Mouse (Mus musculus): ENCODE measurements at regions not wholly inside any gene's neighbourhood (a gene's known extent, or its start where the extent isn't known, plus 50 kb on each side); places are given as distances from the start of the nearest gene placed in this dataset.

DNA sequence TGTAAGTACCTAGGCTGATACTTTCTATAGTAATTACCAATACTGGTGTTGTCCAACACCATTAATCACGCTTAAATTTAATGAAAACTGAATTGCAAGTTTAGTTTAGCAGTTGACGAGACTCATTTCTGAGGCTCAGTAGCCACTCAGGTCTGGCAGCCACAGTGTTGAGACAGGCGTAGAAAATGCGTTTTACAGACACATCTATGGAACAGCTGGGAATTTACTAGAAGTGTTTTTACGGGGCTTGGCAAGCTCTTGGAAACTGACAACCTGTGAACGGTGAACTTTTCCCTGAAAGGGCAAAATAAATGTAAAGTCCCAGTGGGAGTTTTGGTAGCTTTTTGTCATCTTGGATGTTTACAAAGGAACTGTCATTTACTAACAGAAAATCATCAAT, 920.1 kb upstream of the Lrrc6 start:
- TF ChIP-seq CTCF (conservative IDR thresholded peaks at IDR 0.05 in 1 of 2, IDR thresholded peaks at IDR 0.05 in 1 of 2; ENCODE audit: low read depth in 2 of 2, low read length in 2 of 2): no peak
- TF ChIP-seq TCF12 (IDR thresholded peaks at IDR 0.05; ENCODE audit: low read depth, low read length): no peak
- TF ChIP-seq E2F4 (IDR thresholded peaks at IDR 0.05; ENCODE audit: insufficient replicate concordance, low read depth, low read length): no peak
- no peak for TF ChIP-seq TBP (conservative IDR thresholded peaks at IDR 0.05; ENCODE audit: low read depth, low read length)

All from CH12.LX (cell line).